Mouse (Mus musculus): ENCODE data around the gene Grid2. TPM values are rescaled to one million over a fixed set of nuclear protein-coding genes. Genes with fewer than 3 reads are reported as not detected.

The Grid2 gene
- polyA plus RNA-seq, 1 experiment from 2014 or later, result 2.3 TPM

- WGBS, result 85% methylated on average over 2 of the region's 2 CpGs
- H3K9ac ChIP-seq, result no peak overlapping the region
- ATAC-seq (ENCODE audit: insufficient number of reproducible peaks, insufficient read depth, low FRiP score, low TSS enrichment), result no peak
Observed at GRCm38 (mm10) chr6:64703659-64704058, 1448.0 kb downstream of the Grid2 start.

DNA sequence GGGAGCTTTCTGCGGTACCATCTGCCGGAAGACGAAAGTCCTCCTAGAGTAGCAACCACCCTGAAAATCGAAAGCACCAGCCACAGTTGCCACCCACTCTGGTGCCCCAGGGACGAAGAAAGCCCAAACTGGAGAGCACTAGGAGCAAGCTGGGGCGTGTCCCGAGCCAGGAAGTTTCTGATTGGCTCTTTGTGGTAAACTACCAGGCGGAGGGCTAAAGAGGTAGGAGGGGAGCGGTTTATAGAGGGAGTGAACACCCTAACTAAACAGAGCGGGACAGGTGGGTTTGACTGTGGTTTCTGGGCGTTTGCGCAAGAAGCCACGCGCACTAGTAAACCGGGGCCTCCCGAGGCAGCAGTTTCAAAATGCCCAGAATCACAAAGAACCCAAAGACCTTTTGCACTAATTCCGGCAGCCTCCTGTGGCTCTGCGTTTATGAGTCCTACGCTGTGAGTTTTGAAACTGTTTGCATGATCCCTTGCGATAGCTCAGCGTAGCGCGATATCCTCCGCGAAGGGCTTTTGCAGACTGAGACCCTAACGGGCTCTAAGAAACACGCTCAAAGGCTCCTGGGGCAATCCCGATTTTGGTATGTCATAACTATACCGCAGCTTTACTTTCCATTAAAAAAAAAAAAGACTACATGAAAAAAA lies 1472.2 kb downstream of the Grid2 start:
- Histone ChIP-seq H3K27me3 (peaks cover 50% of the 10 kb centered on the region), H3K4me3 (peak overlapping the region; percentile 41), H3K9me3 (no peaks in the 10 kb centered on the region), H3K4me2 (replicated peaks) (peak overlapping the region; percentile 74), H3K9ac (no peak overlapping the region), H3K4me1 (peaks cover 18% of the 10 kb centered on the region), H3K36me3 (no peaks in the 10 kb centered on the region), H3K27ac (no peak overlapping the region)
- ATAC-seq (ENCODE audit: insufficient number of reproducible peaks, insufficient read depth, low FRiP score, low TSS enrichment), result no peak
- under 1% methylated on average over 29 of the region's 29 CpGs for WGBS

More at GRCm38 (mm10) chr6:64703659-64704058, 1448.0 kb downstream of the Grid2 start:
- no peaks in the 10 kb centered on the region for H3K9me3 ChIP-seq
- no peak overlapping the region for H3K4me3 ChIP-seq
- H3K4me1 ChIP-seq, result no peaks in the 10 kb centered on the region
- no peaks in the 10 kb centered on the region for H3K36me3 ChIP-seq
- H3K4me2 ChIP-seq (replicated peaks), result no peak overlapping the region
- H3K27ac ChIP-seq, result no peak overlapping the region
- no peaks in the 10 kb centered on the region for H3K27me3 ChIP-seq

GRCm38 (mm10) chr6:64728499-64729198 lies 1473.0 kb downstream of the Grid2 start, which contains the start of gene Atoh1:
Gene Atoh1 (plus strand): TSS chr6:64729125.
- under 1% methylated on average over 34 of the region's 34 CpGs for WGBS
- H3K9ac ChIP-seq, result 0 out of 2 replicates have a peak within 1 kb of the TSS, but pooled peaks have one; percentile 24
- H3K4me1 ChIP-seq, result peaks cover 18% of the 10 kb centered on the region
- H3K36me3 ChIP-seq, result no peaks in the 10 kb centered on the region
- H3K27ac ChIP-seq, result no peak within 1 kb of the TSS
- H3K4me3 ChIP-seq, result peak within 1 kb of the TSS; percentile 41
- H3K27me3 ChIP-seq, result peaks cover 58% of the 10 kb centered on the region
- peak within 1 kb of the TSS; percentile 74 for H3K4me2 ChIP-seq (replicated peaks)
- peak; percentile 61; the same call in 1 of the 2 replicates for ATAC-seq (ENCODE audit: insufficient number of reproducible peaks, insufficient read depth, low FRiP score, low TSS enrichment)
- no peaks in the 10 kb centered on the region for H3K9me3 ChIP-seq

DNA sequence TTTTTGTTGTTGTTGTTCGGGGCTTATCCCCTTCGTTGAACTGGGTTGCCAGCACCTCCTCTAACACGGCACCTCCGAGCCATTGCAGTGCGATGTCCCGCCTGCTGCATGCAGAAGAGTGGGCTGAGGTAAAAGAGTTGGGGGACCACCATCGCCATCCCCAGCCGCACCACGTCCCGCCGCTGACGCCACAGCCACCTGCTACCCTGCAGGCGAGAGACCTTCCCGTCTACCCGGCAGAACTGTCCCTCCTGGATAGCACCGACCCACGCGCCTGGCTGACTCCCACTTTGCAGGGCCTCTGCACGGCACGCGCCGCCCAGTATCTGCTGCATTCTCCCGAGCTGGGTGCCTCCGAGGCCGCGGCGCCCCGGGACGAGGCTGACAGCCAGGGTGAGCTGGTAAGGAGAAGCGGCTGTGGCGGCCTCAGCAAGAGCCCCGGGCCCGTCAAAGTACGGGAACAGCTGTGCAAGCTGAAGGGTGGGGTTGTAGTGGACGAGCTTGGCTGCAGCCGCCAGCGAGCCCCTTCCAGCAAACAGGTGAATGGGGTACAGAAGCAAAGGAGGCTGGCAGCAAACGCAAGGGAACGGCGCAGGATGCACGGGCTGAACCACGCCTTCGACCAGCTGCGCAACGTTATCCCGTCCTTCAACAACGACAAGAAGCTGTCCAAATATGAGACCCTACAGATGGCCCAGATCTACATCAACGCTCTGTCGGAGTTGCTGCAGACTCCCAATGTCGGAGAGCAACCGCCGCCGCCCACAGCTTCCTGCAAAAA lies 1473.7 kb downstream of the Grid2 start:
- Histone ChIP-seq H3K27ac (no peak overlapping the region), H3K9ac (0 out of 2 replicates have a peak overlapping the region, but pooled peaks have one; percentile 24), H3K4me1 (peaks cover 19% of the 10 kb centered on the region), H3K4me3 (peak overlapping the region; percentile 41), H3K27me3 (peaks cover 65% of the 10 kb centered on the region), H3K9me3 (no peaks in the 10 kb centered on the region), H3K36me3 (no peaks in the 10 kb centered on the region), H3K4me2 (replicated peaks) (peak overlapping the region; percentile 74)
- under 1% methylated on average over 53 of the region's 53 CpGs for WGBS
- ATAC-seq (ENCODE audit: insufficient number of reproducible peaks, insufficient read depth, low FRiP score, low TSS enrichment), result peak; percentile 74

GRCm38 (mm10) chr6:64730030-64730429 lies 1474.4 kb downstream of the Grid2 start:
- no peak overlapping the region for H3K9ac ChIP-seq
- no peak for ATAC-seq (ENCODE audit: insufficient number of reproducible peaks, insufficient read depth, low FRiP score, low TSS enrichment)
- H3K36me3 ChIP-seq, result no peaks in the 10 kb centered on the region
- peak overlapping the region; percentile 74 for H3K4me2 ChIP-seq (replicated peaks)
- peak overlapping the region; percentile 41 for H3K4me3 ChIP-seq
- no peaks in the 10 kb centered on the region for H3K9me3 ChIP-seq
- peaks cover 23% of the 10 kb centered on the region for H3K4me1 ChIP-seq
- no peak overlapping the region for H3K27ac ChIP-seq
- H3K27me3 ChIP-seq, result peaks cover 71% of the 10 kb centered on the region
- 2% methylated on average over 19 of the region's 19 CpGs for WGBS

- Histone ChIP-seq H3K27me3 (peaks cover 76% of the 10 kb centered on the region), H3K4me2 (replicated peaks) (no peak overlapping the region), H3K27ac (no peak overlapping the region), H3K4me1 (peaks cover 23% of the 10 kb centered on the region), H3K4me3 (no peak overlapping the region), H3K9ac (no peak overlapping the region), H3K36me3 (no peaks in the 10 kb centered on the region), H3K9me3 (no peaks in the 10 kb centered on the region)
- no peak for ATAC-seq (ENCODE audit: insufficient number of reproducible peaks, insufficient read depth, low FRiP score, low TSS enrichment)
- 2% methylated on average over 14 of the region's 14 CpGs for WGBS
Observed at GRCm38 (mm10) chr6:64730506-64731020, 1474.9 kb downstream of the Grid2 start.

DNA sequence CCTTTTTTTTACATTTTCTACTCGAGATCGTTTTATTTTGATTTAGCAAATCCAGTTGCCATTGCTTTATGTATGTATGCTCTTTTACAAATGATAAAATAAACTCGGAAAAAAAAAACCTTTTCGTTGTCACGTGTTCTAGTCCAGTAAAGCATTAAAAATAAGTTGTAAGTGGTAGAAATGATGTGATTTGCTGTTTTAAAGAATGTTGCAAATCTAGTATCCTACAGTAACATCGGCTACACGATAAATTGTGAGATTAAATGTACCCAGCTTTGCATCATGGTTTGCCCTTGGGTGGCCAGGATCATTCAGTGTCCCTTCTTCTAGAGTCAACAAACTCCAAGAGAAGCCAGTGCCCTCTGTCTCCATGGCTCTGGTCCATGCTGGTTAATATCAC lies 1475.5 kb downstream of the Grid2 start:
- 8% methylated on average over 7 of the region's 7 CpGs for WGBS

DNA sequence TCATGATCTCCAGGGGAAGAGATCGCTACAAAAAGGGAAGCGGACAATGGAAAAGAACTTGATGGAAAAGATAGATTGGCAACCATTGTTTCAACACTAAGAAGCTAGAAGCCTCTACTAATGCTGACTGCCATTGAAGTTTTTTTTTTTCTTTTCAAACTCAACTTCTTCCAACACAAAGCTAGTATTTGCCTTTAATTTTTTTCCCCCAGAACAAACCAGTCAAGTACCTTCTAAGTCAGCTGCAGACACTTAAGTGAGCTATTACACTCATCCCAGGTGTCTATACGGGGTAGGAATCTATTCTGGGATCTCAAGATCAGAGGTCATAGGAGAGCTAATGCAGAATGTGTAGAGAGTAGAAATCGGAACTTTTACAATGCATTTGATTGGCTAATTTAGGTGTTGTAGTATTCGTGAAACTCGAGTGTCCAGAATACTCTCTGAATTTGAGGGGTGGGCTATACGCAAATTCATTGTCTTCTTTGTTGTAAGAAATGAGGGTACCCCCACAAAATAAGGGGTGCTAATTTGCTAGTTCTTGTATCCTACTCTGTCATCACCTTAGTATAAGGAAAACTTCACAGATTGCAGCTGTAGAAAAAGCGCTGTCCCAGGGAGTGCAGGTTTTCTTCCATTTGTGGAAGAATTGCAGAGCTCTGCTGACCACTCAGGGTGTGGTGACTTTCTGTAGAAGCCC lies 1476.1 kb downstream of the Grid2 start:
- ATAC-seq (ENCODE audit: insufficient number of reproducible peaks, insufficient read depth, low FRiP score, low TSS enrichment), result no peak
- Histone ChIP-seq H3K9ac (no peak overlapping the region), H3K27me3 (peaks cover 83% of the 10 kb centered on the region), H3K4me3 (no peak overlapping the region), H3K4me2 (replicated peaks) (no peak overlapping the region), H3K4me1 (peaks cover 23% of the 10 kb centered on the region), H3K9me3 (no peaks in the 10 kb centered on the region), H3K36me3 (no peaks in the 10 kb centered on the region), H3K27ac (no peak overlapping the region)
- WGBS, result 4% methylated on average over 8 of the region's 8 CpGs

More for the DNA sequence above, 1475.5 kb downstream of the Grid2 start:
- Histone ChIP-seq H3K9me3 (no peaks in the 10 kb centered on the region), H3K27me3 (peaks cover 81% of the 10 kb centered on the region), H3K4me2 (replicated peaks) (no peak overlapping the region), H3K4me1 (peaks cover 23% of the 10 kb centered on the region), H3K36me3 (no peaks in the 10 kb centered on the region), H3K9ac (no peak overlapping the region), H3K4me3 (no peak overlapping the region), H3K27ac (no peak overlapping the region)
- no peak for ATAC-seq (ENCODE audit: insufficient number of reproducible peaks, insufficient read depth, low FRiP score, low TSS enrichment)

DNA sequence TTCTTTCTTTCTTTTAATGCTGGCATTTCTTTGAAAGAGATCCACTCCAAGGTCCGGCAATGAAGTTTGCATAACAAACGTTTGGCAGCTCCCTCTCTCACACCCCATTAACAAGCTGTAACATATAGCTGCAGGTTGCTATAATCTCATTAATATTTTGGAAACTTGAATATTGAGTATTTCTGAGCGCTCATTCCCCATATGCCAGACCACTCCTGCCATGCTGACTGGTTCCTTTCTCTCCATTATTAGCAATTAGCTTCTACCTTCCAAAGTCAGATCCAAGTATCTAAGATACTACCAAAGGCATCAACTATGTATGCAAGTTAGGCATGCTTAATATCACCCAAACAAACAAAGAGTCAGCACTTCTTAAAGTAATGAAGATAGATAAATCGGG lies 1477.6 kb downstream of the Grid2 start:
- no peak for ATAC-seq (ENCODE audit: insufficient number of reproducible peaks, insufficient read depth, low FRiP score, low TSS enrichment)
- Histone ChIP-seq H3K4me1 (peaks cover 18% of the 10 kb centered on the region), H3K4me3 (no peak overlapping the region), H3K36me3 (no peaks in the 10 kb centered on the region), H3K9me3 (no peaks in the 10 kb centered on the region), H3K9ac (no peak overlapping the region), H3K27me3 (peaks cover 70% of the 10 kb centered on the region), H3K4me2 (replicated peaks) (no peak overlapping the region), H3K27ac (no peak overlapping the region)
- WGBS, result 2% methylated on average over 4 of the region's 4 CpGs

DNA sequence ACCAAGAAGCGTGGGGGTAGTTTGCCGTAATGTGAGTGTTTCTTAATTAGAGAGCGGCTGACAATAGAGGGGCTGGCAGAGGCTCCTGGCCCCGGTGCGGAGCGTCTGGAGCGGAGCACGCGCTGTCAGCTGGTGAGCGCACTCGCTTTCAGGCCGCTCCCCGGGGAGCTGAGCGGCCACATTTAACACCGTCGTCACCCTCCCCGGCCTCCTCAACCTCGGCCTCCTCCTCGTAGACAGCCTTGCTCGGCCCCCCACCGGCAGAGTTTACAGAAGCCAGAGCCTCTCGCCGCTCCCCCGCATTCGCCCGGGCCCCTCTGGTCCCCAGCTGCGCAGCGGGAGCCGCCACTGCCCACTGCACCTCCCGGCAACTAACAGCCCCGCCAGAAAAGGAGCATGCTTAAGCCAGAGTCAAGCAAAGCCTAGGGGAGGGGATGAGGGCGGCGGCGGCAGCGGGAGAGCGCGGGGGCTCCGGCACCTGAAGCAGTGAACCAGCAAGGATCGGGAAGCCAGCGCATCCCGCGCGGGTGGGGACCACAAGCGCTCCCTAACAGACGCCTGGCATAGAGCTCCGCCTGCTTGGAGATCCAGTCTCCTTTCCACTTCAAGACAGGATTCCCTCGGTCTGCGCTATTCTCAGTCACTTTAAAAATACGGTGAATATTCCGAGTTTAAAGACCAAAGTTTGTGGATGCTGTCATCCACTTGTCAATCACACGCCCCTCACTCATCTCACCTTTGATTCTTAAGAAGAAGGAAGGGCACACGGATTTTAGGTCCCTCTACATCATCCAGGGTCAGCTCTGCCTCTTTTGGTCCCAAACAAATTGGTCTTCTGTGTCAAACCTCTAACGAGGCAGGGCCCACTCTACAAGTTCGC lies 1479.0 kb downstream of the Grid2 start:
- H3K9ac ChIP-seq, result no peak overlapping the region
- H3K27ac ChIP-seq, result no peak overlapping the region
- no peaks in the 10 kb centered on the region for H3K36me3 ChIP-seq
- H3K4me2 ChIP-seq (replicated peaks), result peak overlapping the region; percentile 92
- H3K27me3 ChIP-seq, result peaks cover 58% of the 10 kb centered on the region
- peak overlapping the region; percentile 42 for H3K4me3 ChIP-seq
- H3K9me3 ChIP-seq, result no peaks in the 10 kb centered on the region
- 1% methylated on average over 54 of the region's 54 CpGs for whole genome bisulfite sequencing
- peaks cover 9% of the 10 kb centered on the region for H3K4me1 ChIP-seq
- 0 out of 2 replicates have a peak, but pooled peaks have one; percentile 65 for ATAC-seq (ENCODE audit: insufficient number of reproducible peaks, insufficient read depth, low FRiP score, low TSS enrichment)
